Mouse (Mus musculus) bone marrow, adult 2 months (tissue): Measurements from ENCODE around the gene Plekhb1. TPM values are rescaled to one million over a fixed set of nuclear protein-coding genes. Genes with fewer than 3 reads are reported as not detected.

Experiments used
- H3K27ac ChIP-seq: fragments of 200-500 bp; 2 replicates; pipeline ENCODE4 v1.5.1; 2012; ENCODE audit warnings: low read depth, mild to moderate bottlenecking, control low read depth, inconsistent platforms, low read length; ENCODE audit not compliant: control insufficient read depth, poor library complexity, insufficient read depth
- H3K4me1 ChIP-seq: fragments of 200-500 bp; 2 replicates; pipeline ENCODE4 v1.6.1; 2011; ENCODE audit warnings: low read length; ENCODE audit not compliant: control insufficient read depth, insufficient read depth
- H3K4me3 ChIP-seq: fragments of 200-500 bp; replicated peaks from 2 replicates; pipeline ENCODE3; 2011; ENCODE audit warnings: mild to moderate bottlenecking, low read depth, low read length, control low read depth; ENCODE audit not compliant: control insufficient read depth
- CTCF ChIP-seq: fragments of 200-500 bp; IDR thresholded peaks from 2 replicates; pipeline ENCODE4 v1.5.1; 2011; ENCODE audit warnings: low read length, control low read depth; ENCODE audit not compliant: control insufficient read depth, insufficient read depth
- POLR2A ChIP-seq: fragments of 200-500 bp; IDR thresholded peaks from 2 replicates; pipeline ENCODE4 v1.6.1; 2011; ENCODE audit warnings: low read depth, mild to moderate bottlenecking, control low read depth, low read length, borderline replicate concordance; ENCODE audit not compliant: control insufficient read depth
- WGBS: fragments of 180-500 bp; shearing (Covaris S2); methylation state at CpG from one replicate; pipeline ENCODE4 v1.1.7; 2018; 5-methylcytosine and 5-hydroxymethylcytosine counted together
- polyA plus RNA-seq: library from polyadenylated mRNA; stranded (reverse); fragments of >200 nt; gene quantifications from 2 replicates; pipeline ENCODE4 v1.2.4, GENCODE M21; 2011; ENCODE audit warnings: low replicate concordance; ENCODE audit not compliant: missing spikeins, insufficient read depth, insufficient read length

The Plekhb1 gene
- polyA plus RNA-seq, result 3.3 TPM in 1 of 2 replicates, not detected in the other

GRCm38 (mm10) chr7:100662231-100662630 lies at the start of gene Plekhb1:
Plekhb1 (minus strand) TSS chr7:100662414.
- H3K4me3 ChIP-seq, result no peak within 1 kb of the TSS
- 91% methylated on average over 8 of the region's 8 CpGs for WGBS
- 0 out of 2 replicates have a peak, but pooled peaks cover 1% of the 10 kb centered on the region for H3K4me1 ChIP-seq
- TF ChIP-seq CTCF (no peak), POLR2A (no peak)
- no peak within 1 kb of the TSS for H3K27ac ChIP-seq

- H3K4me1 ChIP-seq, result no peaks in the 10 kb centered on the region; the same call in 1 of the 2 replicates
- TF ChIP-seq CTCF, result no peak
- no peak for TF ChIP-seq POLR2A
- H3K27ac ChIP-seq, result peak overlapping the region; percentile 74
Observed at GRCm38 (mm10) chr7:100706883-100707480, 44.8 kb upstream of the Plekhb1 start.

GRCm38 (mm10) chr7:100706143-100706841 lies 44.1 kb upstream of the Plekhb1 start, which contains the start of gene Fam168a:
Fam168a (plus strand) TSS chr7:100706635.
- peak within 1 kb of the TSS; percentile 91 for H3K27ac ChIP-seq
- 2% methylated on average over 36 of the region's 37 CpGs for WGBS
- no peaks in the 10 kb centered on the region; the same call in 1 of the 2 replicates for H3K4me1 ChIP-seq
- peak within 1 kb of the TSS; percentile 99 for H3K4me3 ChIP-seq
- peak; percentile 41; the same call in 1 of the 2 replicates for TF ChIP-seq POLR2A
- TF ChIP-seq CTCF, result no peak

More at GRCm38 (mm10) chr7:100706883-100707480, 44.8 kb upstream of the Plekhb1 start:
- WGBS, result under 1% methylated on average over 23 of the region's 23 CpGs
- peak overlapping the region; percentile 99 for H3K4me3 ChIP-seq

- 73% methylated on average over 8 of the region's 8 CpGs for whole genome bisulfite sequencing
- no peak for TF ChIP-seq CTCF
- TF ChIP-seq POLR2A, result no peak
- Histone ChIP-seq H3K4me1 (no peaks in the 10 kb centered on the region; the same call in 1 of the 2 replicates), H3K4me3 (no peak overlapping the region), H3K27ac (no peak overlapping the region)
Observed at GRCm38 (mm10) chr7:100699771-100700770, 37.9 kb upstream of the Plekhb1 start.

GRCm38 (mm10) chr7:100693199-100693598 lies 31.0 kb upstream of the Plekhb1 start:
- Histone ChIP-seq H3K4me1 (no peaks in the 10 kb centered on the region; the same call in 1 of the 2 replicates), H3K4me3 (no peak overlapping the region), H3K27ac (no peak overlapping the region)
- no peak for TF ChIP-seq POLR2A
- 92% methylated on average over 8 of the region's 8 CpGs for WGBS

GRCm38 (mm10) chr7:100688471-100688870 lies 26.3 kb upstream of the Plekhb1 start:
- no peak overlapping the region for H3K27ac ChIP-seq
- TF ChIP-seq POLR2A (no peak), CTCF (no peak)
- peaks cover 1% of the 10 kb centered on the region for H3K4me1 ChIP-seq
- 96% methylated on average over 7 of the region's 7 CpGs for WGBS
- no peak overlapping the region for H3K4me3 ChIP-seq

- peaks cover 1% of the 10 kb centered on the region for H3K4me1 ChIP-seq
- no peak overlapping the region for H3K27ac ChIP-seq
- TF ChIP-seq POLR2A, result no peak
- TF ChIP-seq CTCF, result peak; percentile 98
- no peak overlapping the region for H3K4me3 ChIP-seq
- WGBS, result 42% methylated on average over 13 of the region's 13 CpGs
Observed at GRCm38 (mm10) chr7:100685061-100686030, 23.1 kb upstream of the Plekhb1 start.
